Mouse (Mus musculus) subcutaneous adipose tissue, adult 2 months (tissue): Measurements from ENCODE around the gene Taar5. TPM values are rescaled to one million over a fixed set of nuclear protein-coding genes. Genes with fewer than 3 reads are reported as not detected.

Source experiments
- polyA plus RNA-seq: library from polyadenylated mRNA; depleted of rRNA; stranded (reverse); fragments of >200 nt; gene quantifications from 2 replicates; pipeline ENCODE4 v1.2.3, GENCODE M21; 2012; ENCODE audit warnings: low replicate concordance; rRNA removed

The Taar5 gene
- polyA plus RNA-seq: not detected in 2 replicates

GRCm38 (mm10) chr10:23970656-23971165, at the start of gene Taar5:
Gene Taar5, plus strand, starts transcription at chr10:23970706.

GRCm38 (mm10) chr10:23938312-23938711, 32.2 kb upstream of the Taar5 start, which contains the start of gene Taar2:
Gene Taar2, plus strand, starts transcription at chr10:23938572.

GRCm38 (mm10) chr10:23949508-23950005, 20.9 kb upstream of the Taar5 start, which contains the start of gene Taar3:
Gene Taar3, plus strand, starts transcription at chr10:23949558.

GRCm38 (mm10) chr10:23960444-23960915, 10.0 kb upstream of the Taar5 start, which contains the start of gene Taar4:
Gene Taar4, plus strand, starts transcription at chr10:23960494.

GRCm38 (mm10) chr10:23985546-23985945, 15.0 kb downstream of the Taar5 start, which contains the start of gene Taar6:
Gene Taar6, minus strand, starts transcription at chr10:23985646.

GRCm38 (mm10) chr10:23993381-23993780, 22.9 kb downstream of the Taar5 start, which contains the start of gene Taar7a:
Gene Taar7a, minus strand, starts transcription at chr10:23993481.

GRCm38 (mm10) chr10:23999639-24000038, 29.1 kb downstream of the Taar5 start, which contains the start of gene Taar7b:
Gene Taar7b, plus strand, starts transcription at chr10:23999939.

Other genes starting within 250 kb of the Taar5 start
- gene Rps12, start 183.4 kb upstream of the Taar5 start, polyA plus RNA-seq: 949 and 1,914 TPM in 2 replicates
- gene Slc18b1, start 173.7 kb upstream of the Taar5 start, polyA plus RNA-seq: 23.6 and 44.7 TPM in 2 replicates
- gene Vnn3, start 119.2 kb upstream of the Taar5 start, polyA plus RNA-seq: 11.5 and 34.9 TPM in 2 replicates
- 3.1 TPM in 2 replicates for gene Vnn1, start 76.0 kb upstream of the Taar5 start, polyA plus RNA-seq
- not detected in 2 replicates for gene Taar1, start 50.4 kb upstream of the Taar5 start, polyA plus RNA-seq
- gene Taar2, start 32.1 kb upstream of the Taar5 start, polyA plus RNA-seq: 0.11 TPM in 1 of 2 replicates, not detected in the other
- not detected in 2 replicates for gene Taar3, start 21.1 kb upstream of the Taar5 start, polyA plus RNA-seq
- gene Taar4, start 10.2 kb upstream of the Taar5 start, polyA plus RNA-seq: 0.14 TPM in 1 of 2 replicates, not detected in the other
- not detected in 2 replicates for gene Taar6, start 14.9 kb downstream of the Taar5 start, polyA plus RNA-seq
- not detected in 2 replicates for gene Taar7a, start 22.8 kb downstream of the Taar5 start, polyA plus RNA-seq
- gene Taar7b, start 29.2 kb downstream of the Taar5 start, polyA plus RNA-seq: not detected in 2 replicates
- not detected in 2 replicates for gene Taar7d, start 56.5 kb downstream of the Taar5 start, polyA plus RNA-seq
- gene Taar7e, start 66.9 kb downstream of the Taar5 start, polyA plus RNA-seq: not detected in 2 replicates
- not detected in 2 replicates for gene Taar7f, start 78.8 kb downstream of the Taar5 start, polyA plus RNA-seq
- not detected in 2 replicates for gene Taar8a, start 105.8 kb downstream of the Taar5 start, polyA plus RNA-seq
- not detected in 2 replicates for gene Taar8b, start 121.6 kb downstream of the Taar5 start, polyA plus RNA-seq
- not detected in 2 replicates for gene Taar8c, start 131.2 kb downstream of the Taar5 start, polyA plus RNA-seq
- not detected in 2 replicates for gene Taar9, start 138.8 kb downstream of the Taar5 start, polyA plus RNA-seq
- 63.4 and 63.9 TPM in 2 replicates for gene Stx7, start 178.6 kb downstream of the Taar5 start, polyA plus RNA-seq